Mouse (Mus musculus): ENCODE data around the gene Shisal2a. TPM values are rescaled to one million over a fixed set of nuclear protein-coding genes. Genes with fewer than 3 reads are reported as not detected.

The Shisal2a gene
- polyA plus RNA-seq, 1 experiment from 2014 or later = 2.0 TPM

- Histone ChIP-seq H3K36me3 (ENCODE audit: control insufficient read depth, insufficient read depth, low read length) (no peaks in the 10 kb centered on the region), H3K9me3 (ENCODE audit: control insufficient read depth, low read length) (no peaks in the 10 kb centered on the region), H3K4me2 (replicated peaks; ENCODE audit: low read depth, low read length) (peak overlapping the region; percentile 86), H3K9ac (ENCODE audit: low read depth, low read length) (peak overlapping the region; percentile 74), H3K27me3 (ENCODE audit: control insufficient read depth, insufficient read depth, low read length) (no peaks in the 10 kb centered on the region), H3K27ac (ENCODE audit: low read depth, low read length) (peak overlapping the region; percentile 54; the same call in 1 of the 2 replicates), H3K4me1 (replicated peaks; ENCODE audit: control insufficient read depth, insufficient read depth, low read length) (peaks cover 11% of the 10 kb centered on the region; the same call in 1 of the 2 replicates), H3K4me3 (ENCODE audit: low read depth, low read length) (peak overlapping the region; percentile 39)
- DNase-seq (ENCODE audit: low spot score) (peak; percentile 70), ATAC-seq (ENCODE audit: low FRiP score) (peak; percentile 70)
- WGBS = 2% methylated on average over 52 of the region's 52 CpGs
Observed at GRCm38 (mm10) chr4:108406138-108406860, 23.1 kb upstream of the Shisal2a start.

- H3K27me3 ChIP-seq (ENCODE audit: control insufficient read depth, insufficient read depth, low read length) = no peaks in the 10 kb centered on the region
- DNase-seq (ENCODE audit: low spot score) (peak; percentile 27), ATAC-seq (ENCODE audit: low FRiP score) (peak; percentile 38)
- H3K9ac ChIP-seq (ENCODE audit: low read depth, low read length) = peak overlapping the region; percentile 74
- no peaks in the 10 kb centered on the region for H3K36me3 ChIP-seq (ENCODE audit: control insufficient read depth, insufficient read depth, low read length)
- H3K9me3 ChIP-seq (ENCODE audit: control insufficient read depth, low read length) = no peaks in the 10 kb centered on the region
- 66% methylated on average over 3 of the region's 3 CpGs for WGBS
- H3K27ac ChIP-seq (ENCODE audit: low read depth, low read length) = no peak overlapping the region
- H3K4me3 ChIP-seq (ENCODE audit: low read depth, low read length) = peak overlapping the region; percentile 39
- H3K4me1 ChIP-seq (replicated peaks; ENCODE audit: control insufficient read depth, insufficient read depth, low read length) = peaks cover 11% of the 10 kb centered on the region; the same call in 1 of the 2 replicates
- H3K4me2 ChIP-seq (replicated peaks; ENCODE audit: low read depth, low read length) = peak overlapping the region; percentile 86
Observed at GRCm38 (mm10) chr4:108405766-108406137, 22.6 kb upstream of the Shisal2a start.

- ATAC-seq (ENCODE audit: low FRiP score) (no peak), DNase-seq (ENCODE audit: low spot score) (no peak)
- no peak overlapping the region for H3K27ac ChIP-seq (ENCODE audit: low read depth, low read length)
- H3K4me3 ChIP-seq (ENCODE audit: low read depth, low read length) = no peak overlapping the region
- 95% methylated on average over 8 of the region's 8 CpGs for WGBS
- no peaks in the 10 kb centered on the region for H3K36me3 ChIP-seq (ENCODE audit: control insufficient read depth, insufficient read depth, low read length)
- no peak overlapping the region for H3K4me2 ChIP-seq (replicated peaks; ENCODE audit: low read depth, low read length)
- H3K9me3 ChIP-seq (ENCODE audit: control insufficient read depth, low read length) = no peaks in the 10 kb centered on the region
- no peak overlapping the region for H3K9ac ChIP-seq (ENCODE audit: low read depth, low read length)
- no peaks in the 10 kb centered on the region for H3K27me3 ChIP-seq (ENCODE audit: control insufficient read depth, insufficient read depth, low read length)
- peaks cover 11% of the 10 kb centered on the region; the same call in 1 of the 2 replicates for H3K4me1 ChIP-seq (replicated peaks; ENCODE audit: control insufficient read depth, insufficient read depth, low read length)
Observed at GRCm38 (mm10) chr4:108403861-108404635, 20.9 kb upstream of the Shisal2a start.

- Histone ChIP-seq H3K4me2 (replicated peaks; ENCODE audit: low read depth, low read length) (no peak overlapping the region), H3K36me3 (ENCODE audit: control insufficient read depth, insufficient read depth, low read length) (no peaks in the 10 kb centered on the region), H3K4me1 (replicated peaks; ENCODE audit: control insufficient read depth, insufficient read depth, low read length) (no peaks in the 10 kb centered on the region), H3K9ac (ENCODE audit: low read depth, low read length) (no peak overlapping the region), H3K27ac (ENCODE audit: low read depth, low read length) (no peak overlapping the region), H3K27me3 (ENCODE audit: control insufficient read depth, insufficient read depth, low read length) (no peaks in the 10 kb centered on the region), H3K4me3 (ENCODE audit: low read depth, low read length) (no peak overlapping the region), H3K9me3 (ENCODE audit: control insufficient read depth, low read length) (no peaks in the 10 kb centered on the region)
- 92% methylated on average over 10 of the region's 10 CpGs for WGBS
- ATAC-seq (ENCODE audit: low FRiP score) (no peak), DNase-seq (ENCODE audit: low spot score) (no peak)
Observed at GRCm38 (mm10) chr4:108400395-108400794, 17.2 kb upstream of the Shisal2a start.

GRCm38 (mm10) chr4:108394236-108394635 lies 11.1 kb upstream of the Shisal2a start:
- Histone ChIP-seq H3K4me2 (replicated peaks; ENCODE audit: low read depth, low read length) (no peak overlapping the region), H3K36me3 (ENCODE audit: control insufficient read depth, insufficient read depth, low read length) (no peaks in the 10 kb centered on the region), H3K4me1 (replicated peaks; ENCODE audit: control insufficient read depth, insufficient read depth, low read length) (no peaks in the 10 kb centered on the region), H3K27me3 (ENCODE audit: control insufficient read depth, insufficient read depth, low read length) (no peaks in the 10 kb centered on the region), H3K9me3 (ENCODE audit: control insufficient read depth, low read length) (no peaks in the 10 kb centered on the region), H3K4me3 (ENCODE audit: low read depth, low read length) (no peak overlapping the region), H3K9ac (ENCODE audit: low read depth, low read length) (no peak overlapping the region), H3K27ac (ENCODE audit: low read depth, low read length) (no peak overlapping the region)
- ATAC-seq (ENCODE audit: low FRiP score) = no peak
- DNase-seq (ENCODE audit: low spot score) = no peak

- H3K4me2 ChIP-seq (replicated peaks; ENCODE audit: low read depth, low read length) = no peak overlapping the region
- no peak overlapping the region for H3K4me3 ChIP-seq (ENCODE audit: low read depth, low read length)
- WGBS = 71% methylated on average over 2 of the region's 2 CpGs
- H3K4me1 ChIP-seq (replicated peaks; ENCODE audit: control insufficient read depth, insufficient read depth, low read length) = no peaks in the 10 kb centered on the region; the same call in 1 of the 2 replicates
- H3K27ac ChIP-seq (ENCODE audit: low read depth, low read length) = no peak overlapping the region
- H3K9me3 ChIP-seq (ENCODE audit: control insufficient read depth, low read length) = no peaks in the 10 kb centered on the region
- ATAC-seq (ENCODE audit: low FRiP score) (no peak), DNase-seq (ENCODE audit: low spot score) (no peak)
- no peaks in the 10 kb centered on the region for H3K36me3 ChIP-seq (ENCODE audit: control insufficient read depth, insufficient read depth, low read length)
- H3K27me3 ChIP-seq (ENCODE audit: control insufficient read depth, insufficient read depth, low read length) = no peaks in the 10 kb centered on the region
- H3K9ac ChIP-seq (ENCODE audit: low read depth, low read length) = no peak overlapping the region
Observed at GRCm38 (mm10) chr4:108392558-108392957, 9.4 kb upstream of the Shisal2a start.

GRCm38 (mm10) chr4:108391124-108391523 lies 8.0 kb upstream of the Shisal2a start:
- Histone ChIP-seq H3K27me3 (ENCODE audit: control insufficient read depth, insufficient read depth, low read length) (no peaks in the 10 kb centered on the region), H3K36me3 (ENCODE audit: control insufficient read depth, insufficient read depth, low read length) (no peaks in the 10 kb centered on the region), H3K27ac (ENCODE audit: low read depth, low read length) (no peak overlapping the region), H3K4me3 (ENCODE audit: low read depth, low read length) (no peak overlapping the region), H3K9me3 (ENCODE audit: control insufficient read depth, low read length) (no peaks in the 10 kb centered on the region), H3K9ac (ENCODE audit: low read depth, low read length) (no peak overlapping the region), H3K4me1 (replicated peaks; ENCODE audit: control insufficient read depth, insufficient read depth, low read length) (no peaks in the 10 kb centered on the region; the same call in 1 of the 2 replicates), H3K4me2 (replicated peaks; ENCODE audit: low read depth, low read length) (no peak overlapping the region)
- ATAC-seq (ENCODE audit: low FRiP score) (no peak), DNase-seq (ENCODE audit: low spot score) (no peak)
- WGBS = 76% methylated on average over 5 of the region's 5 CpGs

- Histone ChIP-seq H3K36me3 (ENCODE audit: control insufficient read depth, insufficient read depth, low read length) (no peaks in the 10 kb centered on the region), H3K27me3 (ENCODE audit: control insufficient read depth, insufficient read depth, low read length) (peaks cover 9% of the 10 kb centered on the region; the same call in 1 of the 2 replicates), H3K4me2 (replicated peaks; ENCODE audit: low read depth, low read length) (no peak overlapping the region), H3K4me1 (replicated peaks; ENCODE audit: control insufficient read depth, insufficient read depth, low read length) (peaks cover 1% of the 10 kb centered on the region; the same call in 1 of the 2 replicates), H3K27ac (ENCODE audit: low read depth, low read length) (no peak overlapping the region), H3K9me3 (ENCODE audit: control insufficient read depth, low read length) (no peaks in the 10 kb centered on the region), H3K9ac (ENCODE audit: low read depth, low read length) (no peak overlapping the region), H3K4me3 (ENCODE audit: low read depth, low read length) (no peak overlapping the region)
- 75% methylated on average over 3 of the region's 3 CpGs for WGBS
- DNase-seq (ENCODE audit: low spot score) = no peak
- no peak for ATAC-seq (ENCODE audit: low FRiP score)
Observed at GRCm38 (mm10) chr4:108388741-108389140, 5.6 kb upstream of the Shisal2a start.
